Mouse (Mus musculus) MEL (cell line): ENCODE results near the gene Atp5g3. TPM values are rescaled to one million over a fixed set of nuclear protein-coding genes. Genes with fewer than 3 reads are reported as not detected.

Experiments
- DNase-seq: peaks from one replicate; pipeline ENCODE4 v3.0.0; 2011; ENCODE audit warnings: low read depth, low spot score
- H3K27ac ChIP-seq: 2 replicates; pipeline ENCODE4 v1.5.1; 2012; ENCODE audit warnings: low read depth, mild to moderate bottlenecking, control low read depth, low read length, moderate library complexity; ENCODE audit not compliant: control insufficient read depth
- H3K27me3 ChIP-seq, 2 experiments: fragments of 150-350 bp in 1 of 2; sonication (generic) in 1 of 2; 2 replicates each; pipeline ENCODE4 v1.6.1; 2012; ENCODE audit warnings: low read length in 2 of 2, mild to moderate bottlenecking in 2 of 2, improper control_type of control experiment in 1 of 2, moderate library complexity in 1 of 2; ENCODE audit not compliant: insufficient read depth in 2 of 2, control insufficient read depth in 1 of 2
- H3K36me3 ChIP-seq, 2 experiments: 2 replicates each; pipeline ENCODE4 v1.6.1; 2012 to 2014; ENCODE audit warnings: low read length in 2 of 2, improper control_type of control experiment in 1 of 2, inconsistent platforms in 1 of 2, mild to moderate bottlenecking in 1 of 2; ENCODE audit not compliant: insufficient read depth in 2 of 2, control insufficient read depth in 1 of 2
- H3K4me1 ChIP-seq, 2 experiments: fragments of 150-350 bp in 1 of 2; sonication (generic) in 1 of 2; 2 replicates each; pipeline ENCODE4 v1.6.1; 2012; ENCODE audit warnings: low read length in 2 of 2, improper control_type of control experiment in 1 of 2, mild to moderate bottlenecking in 1 of 2; ENCODE audit not compliant: insufficient read depth in 2 of 2, control insufficient read depth in 1 of 2
- H3K4me3 ChIP-seq, 2 experiments: fragments of 150-350 bp in 1 of 2; sonication (generic) in 1 of 2; 2 replicates each; pipeline ENCODE4 v1.5.1; 2012; ENCODE audit warnings: low read depth in 2 of 2, low read length in 2 of 2, mild to moderate bottlenecking in 2 of 2, moderate library complexity in 2 of 2, control low read depth in 1 of 2, improper control_type of control experiment in 1 of 2; ENCODE audit not compliant: control insufficient read depth in 1 of 2, insufficient read depth in 1 of 2
- H3K79me2 ChIP-seq: 2 replicates; pipeline ENCODE4 v1.6.1; 2012; ENCODE audit warnings: mild to moderate bottlenecking, low read length, moderate library complexity; ENCODE audit not compliant: control insufficient read depth, poor library complexity, insufficient read depth
- H3K9ac ChIP-seq: 2 replicates; pipeline ENCODE4 v1.6.1; 2012; ENCODE audit warnings: low read depth, mild to moderate bottlenecking, control low read depth, low read length, moderate library complexity; ENCODE audit not compliant: control insufficient read depth, poor library complexity, severe bottlenecking
- H3K9me3 ChIP-seq: fragments of 150-350 bp; sonication (generic); replicated peaks from 2 replicates; pipeline ENCODE4 v1.6.1; 2012; ENCODE audit warnings: mild to moderate bottlenecking, low read length, improper control_type of control experiment, moderate library complexity; ENCODE audit not compliant: insufficient read depth
- BHLHE40 ChIP-seq: IDR thresholded peaks from 2 replicates; pipeline ENCODE4 v1.6.1; 2012; ENCODE audit warnings: low read depth, mild to moderate bottlenecking, inconsistent platforms, low read length, improper control_type of control experiment, borderline replicate concordance
- CHD1 ChIP-seq: IDR thresholded peaks from 2 replicates; pipeline ENCODE4 v1.6.1; 2012; ENCODE audit warnings: low read depth, mild to moderate bottlenecking, inconsistent platforms, low read length, improper control_type of control experiment
- CHD2 ChIP-seq: IDR thresholded peaks from 2 replicates; pipeline ENCODE4 v1.6.1; 2011; ENCODE audit warnings: low read length, improper control_type of control experiment
- CTCF ChIP-seq, 3 experiments: IDR thresholded peaks in 2 of 3; conservative IDR thresholded peaks in 1 of 3; 2 replicates each; pipeline ENCODE4 v1.5.1; 2011 to 2012; ENCODE audit warnings: low read length in 3 of 3, low read depth in 2 of 3, mild to moderate bottlenecking in 2 of 3, improper control_type of control experiment in 1 of 3, inconsistent platforms in 1 of 3, mixed read lengths in 1 of 3, moderate library complexity in 1 of 3; ENCODE audit not compliant: control insufficient read depth in 1 of 3, insufficient read depth in 1 of 3, poor library complexity in 1 of 3, severe bottlenecking in 1 of 3
- ELF1 ChIP-seq: IDR thresholded peaks from 2 replicates; pipeline ENCODE4 v1.6.1; 2014; ENCODE audit warnings: low read depth, mild to moderate bottlenecking, inconsistent platforms, low read length, improper control_type of control experiment, moderate library complexity
- EP300 ChIP-seq, 2 experiments: IDR thresholded peaks; 2 replicates each; pipeline ENCODE4 v1.6.1; 2011; ENCODE audit warnings: improper control_type of control experiment in 2 of 2, low read length in 2 of 2, low read depth in 1 of 2, mild to moderate bottlenecking in 1 of 2
- ETS1 ChIP-seq: IDR thresholded peaks from 2 replicates; pipeline ENCODE4 v1.6.1; 2012; ENCODE audit warnings: low read depth, mild to moderate bottlenecking, inconsistent platforms, low read length, improper control_type of control experiment, moderate library complexity
- GATA1 ChIP-seq: IDR thresholded peaks from 2 replicates; pipeline ENCODE4 v1.6.1; 2011; ENCODE audit warnings: low read depth, low read length, improper control_type of control experiment
- HCFC1 ChIP-seq: IDR thresholded peaks from 2 replicates; pipeline ENCODE4 v1.6.1; 2012; ENCODE audit warnings: low read depth, mild to moderate bottlenecking, inconsistent platforms, low read length, improper control_type of control experiment, moderate library complexity
- KAT2A ChIP-seq: conservative IDR thresholded peaks from 2 replicates; pipeline ENCODE4 v1.6.1; 2012; ENCODE audit warnings: low read depth, low read length, improper control_type of control experiment, inconsistent platforms
- MAX ChIP-seq: IDR thresholded peaks from 2 replicates; pipeline ENCODE4 v1.6.1; 2011; ENCODE audit warnings: low read length, improper control_type of control experiment
- MAZ ChIP-seq: IDR thresholded peaks from 2 replicates; pipeline ENCODE4 v1.6.1; 2012; ENCODE audit warnings: low read depth, mild to moderate bottlenecking, inconsistent platforms, low read length, improper control_type of control experiment
- MEF2A ChIP-seq: IDR thresholded peaks from 2 replicates; pipeline ENCODE4 v1.6.1; 2014; ENCODE audit warnings: low read depth, mild to moderate bottlenecking, inconsistent platforms, low read length, improper control_type of control experiment; ENCODE audit not compliant: poor library complexity, insufficient replicate concordance, severe bottlenecking; ENCODE audit errors: extremely low read depth
- MYB ChIP-seq: IDR thresholded peaks from 2 replicates; pipeline ENCODE4 v1.6.1; 2011; ENCODE audit warnings: mild to moderate bottlenecking, low read depth, low read length, improper control_type of control experiment
- MYC ChIP-seq: IDR thresholded peaks from 2 replicates; pipeline ENCODE4 v1.6.1; 2011; ENCODE audit warnings: low read depth, mild to moderate bottlenecking, low read length, improper control_type of control experiment, moderate library complexity
- NELFE ChIP-seq: IDR thresholded peaks from 2 replicates; pipeline ENCODE4 v1.6.1; 2011; ENCODE audit warnings: low read depth, low read length, improper control_type of control experiment
- NRF1 ChIP-seq: IDR thresholded peaks from 2 replicates; pipeline ENCODE4 v1.6.1; 2014; ENCODE audit warnings: low read depth, mild to moderate bottlenecking, inconsistent platforms, low read length, improper control_type of control experiment, moderate library complexity; ENCODE audit not compliant: poor library complexity, insufficient read depth, severe bottlenecking
- RAD21 ChIP-seq: IDR thresholded peaks from 2 replicates; pipeline ENCODE4 v1.6.1; 2011; ENCODE audit warnings: mild to moderate bottlenecking, low read depth, low read length, improper control_type of control experiment
- RCOR1 ChIP-seq: IDR thresholded peaks from 2 replicates; pipeline ENCODE4 v1.6.1; 2012; ENCODE audit warnings: low read depth, mild to moderate bottlenecking, inconsistent platforms, low read length, improper control_type of control experiment
- SIN3A ChIP-seq: IDR thresholded peaks from 2 replicates; pipeline ENCODE4 v1.6.1; 2012; ENCODE audit warnings: low read length, improper control_type of control experiment, inconsistent platforms
- SMC3 ChIP-seq: IDR thresholded peaks from 2 replicates; pipeline ENCODE4 v1.6.1; 2011; ENCODE audit warnings: low read depth, low read length, improper control_type of control experiment
- TAL1 ChIP-seq: IDR thresholded peaks from 2 replicates; pipeline ENCODE4 v1.6.1; 2012; ENCODE audit warnings: mild to moderate bottlenecking, inconsistent platforms, low read length, moderate library complexity, mixed read lengths
- TBP ChIP-seq: IDR thresholded peaks from 2 replicates; pipeline ENCODE4 v1.8.0; 2011; ENCODE audit warnings: low read depth, low read length, improper control_type of control experiment
- TCF12 ChIP-seq: IDR thresholded peaks from 2 replicates; pipeline ENCODE4 v1.6.1; 2014; ENCODE audit warnings: low read depth, mild to moderate bottlenecking, inconsistent platforms, low read length, improper control_type of control experiment, moderate library complexity
- UBTF ChIP-seq: IDR thresholded peaks from 2 replicates; pipeline ENCODE4 v1.6.1; 2012; ENCODE audit warnings: low read depth, mild to moderate bottlenecking, inconsistent platforms, low read length, improper control_type of control experiment, moderate library complexity, borderline replicate concordance; ENCODE audit not compliant: insufficient read depth
- USF2 ChIP-seq, 2 experiments: IDR thresholded peaks; 2 replicates each; pipeline ENCODE4 v1.6.1; 2011 to 2012; ENCODE audit warnings: improper control_type of control experiment in 2 of 2, low read length in 2 of 2, borderline replicate concordance in 1 of 2, inconsistent platforms in 1 of 2, low read depth in 1 of 2, mild to moderate bottlenecking in 1 of 2; ENCODE audit not compliant: insufficient read depth in 1 of 2
- ZNF384 ChIP-seq: IDR thresholded peaks from 2 replicates; pipeline ENCODE4 v1.6.1; 2012; ENCODE audit warnings: low read depth, mild to moderate bottlenecking, inconsistent platforms, low read length, improper control_type of control experiment
- polyA plus RNA-seq, 2 experiments: library from polyadenylated mRNA; stranded (reverse) in 1 of 2; unstranded in 1 of 2; fragments of >175 nt in 1 of 2; fragments of >200 nt in 1 of 2; gene quantifications; 2 replicates each; pipeline versions ENCODE4 v1.2.1 to v1.2.4; 2012; ENCODE audit warnings: low replicate concordance in 2 of 2, low read depth in 1 of 2; ENCODE audit not compliant: insufficient read length in 2 of 2, insufficient read depth in 1 of 2, missing spikeins in 1 of 2
- total RNA-seq: library from RNA; depleted of rRNA; stranded (reverse); fragments of 300-350 nt; gene quantifications from 2 replicates; pipeline ENCODE4 v1.2.3, GENCODE M21; 2012

Atp5g3 gene
- total and polyA plus RNA-seq, 3 experiments, result 199 to 520 (median 503) TPM

DNA sequence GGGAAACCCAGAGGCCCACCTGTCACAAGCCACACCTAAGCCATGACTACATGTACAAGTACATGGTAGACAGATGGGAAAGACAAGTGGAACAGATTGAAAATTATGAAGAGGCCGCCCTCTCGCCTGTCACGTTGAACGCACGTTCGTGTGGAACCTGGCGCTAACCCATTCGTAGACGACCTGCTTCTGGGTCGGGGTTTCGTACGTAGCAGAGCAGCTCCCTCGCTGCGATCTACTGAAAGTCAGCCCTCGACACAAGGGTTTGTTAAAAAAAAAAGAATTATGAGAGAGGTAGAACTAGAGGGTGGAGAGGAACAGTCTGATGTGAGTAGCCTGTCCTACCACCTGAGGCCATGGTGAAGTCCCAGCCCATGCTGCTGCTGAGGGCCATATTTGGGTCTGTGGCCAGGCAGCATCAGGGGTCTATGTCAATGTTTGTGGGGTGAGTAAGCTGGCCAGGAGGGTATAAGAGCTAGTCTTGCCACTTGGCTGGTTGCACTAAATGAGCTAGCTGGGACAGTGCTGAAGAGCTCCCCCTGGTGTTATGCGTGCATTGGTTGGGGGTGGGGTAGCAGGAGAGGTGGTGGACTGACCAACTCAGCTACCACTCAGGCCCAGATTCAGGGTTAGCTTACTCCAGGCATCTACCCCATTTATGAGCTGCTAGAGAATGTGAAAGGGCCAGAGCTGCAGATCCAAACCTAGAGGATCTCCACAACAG, 43.2 kb downstream of the Atp5g3 start:
- peak; percentile 55 for DNase-seq
- TF ChIP-seq RAD21 (peak; percentile 16), CTCF (IDR thresholded peaks at IDR 0.05 in 2 of 3, conservative IDR thresholded peaks at IDR 0.05 in 1 of 3; ENCODE audit: control insufficient read depth in 1 of 3, insufficient read depth in 1 of 3, low read depth in 2 of 3, low read length in 3 of 3, poor library complexity in 1 of 3, severe bottlenecking in 1 of 3) (peak; percentile 58 to 75 (median 70); a peak in 5 of 6 replicates), CHD1 (no peak), SMC3 (peak; percentile 61), MEF2A (no peak), UBTF (0 out of 2 replicates have a peak, but pooled peaks have one; percentile 60)
- Histone ChIP-seq H3K36me3 (peaks cover 0 to 16% of the 10 kb centered on the region in 2 experiments; a peak in 2 of 4 replicates), H3K79me2 (no peaks in the 10 kb centered on the region; the same call in 1 of the 2 replicates), H3K9me3 (no peaks in the 10 kb centered on the region), H3K27me3 (no peaks in the 10 kb centered on the region), H3K9ac (no peak overlapping the region), H3K27ac (no peak overlapping the region), H3K4me3 (no peak overlapping the region), H3K4me1 (no peaks in the 10 kb centered on the region)

DNA sequence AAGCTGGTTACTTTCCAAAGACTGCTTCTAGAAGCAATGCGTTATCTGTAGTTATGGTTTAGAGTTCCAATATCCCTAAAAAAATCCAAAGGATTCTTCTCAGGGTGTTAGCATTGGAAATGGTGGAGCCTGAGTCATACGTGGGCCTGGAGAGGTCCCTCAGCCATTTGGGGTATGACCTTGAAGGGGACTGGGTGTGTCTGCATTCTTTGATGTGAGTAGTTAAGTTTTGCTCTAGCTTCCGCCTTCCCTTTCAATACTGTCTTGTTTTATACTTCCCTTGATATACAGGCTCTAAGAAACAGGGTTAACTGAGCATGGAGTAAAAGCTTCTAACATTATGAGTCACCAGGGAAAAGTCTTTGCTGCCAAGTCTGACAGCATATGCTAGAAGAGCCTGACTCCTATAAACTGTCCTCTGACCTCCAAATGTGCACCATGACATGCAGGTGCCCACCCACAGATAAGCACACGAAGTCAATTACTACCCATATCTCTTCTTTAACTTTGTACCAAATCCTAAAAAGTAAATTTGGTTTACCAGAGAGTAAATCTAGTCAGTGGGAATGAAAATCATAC, 51.0 kb downstream of the Atp5g3 start:
- DNase-seq, result peak; percentile 65
- Histone ChIP-seq H3K4me1 (peaks cover 3 to 24% of the 10 kb centered on the region in 2 experiments; a peak in 3 of 4 replicates), H3K27me3 (no peaks in the 10 kb centered on the region), H3K36me3 (peaks cover 2 to 33% of the 10 kb centered on the region in 2 experiments), H3K9me3 (no peaks in the 10 kb centered on the region), H3K27ac (peak overlapping the region; percentile 22; the same call in 1 of the 2 replicates), H3K9ac (no peak overlapping the region), H3K4me3 (no peak overlapping the region), H3K79me2 (peaks cover 3% of the 10 kb centered on the region; the same call in 1 of the 2 replicates)
- 0 out of 2 replicates have a peak, but pooled peaks have one; percentile 23 for TF ChIP-seq TAL1
- no peak for TF ChIP-seq NRF1
- TF ChIP-seq ETS1, result 0 out of 2 replicates have a peak, but pooled peaks have one; percentile 38
- no peak for TF ChIP-seq NELFE
- TF ChIP-seq SIN3A, result no peak
- TF ChIP-seq RAD21, result no peak
- TF ChIP-seq MYB, result no peak
- TF ChIP-seq EP300 (IDR thresholded peaks at IDR 0.05; ENCODE audit: low read depth in 1 of 2, low read length in 2 of 2), result no peak; a peak in 1 of 4 replicates
- no peak for TF ChIP-seq TBP
- no peak for TF ChIP-seq ELF1
- TF ChIP-seq RCOR1, result peak; percentile 57; the same call in 1 of the 2 replicates
- TF ChIP-seq USF2 (IDR thresholded peaks at IDR 0.05; ENCODE audit: borderline replicate concordance in 1 of 2, insufficient read depth in 1 of 2, low read depth in 1 of 2, low read length in 2 of 2), result no peak
- TF ChIP-seq KAT2A, result no peak
- peak; percentile 18; the same call in 1 of the 2 replicates for TF ChIP-seq GATA1
- no peak for TF ChIP-seq CHD1
- TF ChIP-seq CHD2, result no peak
- TF ChIP-seq MYC, result no peak
- no peak for TF ChIP-seq BHLHE40
- TF ChIP-seq MAZ, result no peak
- TF ChIP-seq ZNF384, result no peak
- TF ChIP-seq MAX, result no peak
- no peak for TF ChIP-seq HCFC1
- peak; percentile 29; the same call in 1 of the 2 replicates for TF ChIP-seq TCF12
